Mouse (Mus musculus) lung, postnatal 36 days (tissue): ENCODE results near the gene Perm1.

ENCODE experiments used
- DNase-seq: peaks from one replicate; pipeline ENCODE4 v3.0.0; 2022; ENCODE audit warnings: mixed read lengths

Gene Perm1

GRCm38 (mm10) chr4:156200623-156201475 lies 14.8 kb upstream of the Perm1 start, which contains the start of gene Isg15:
TSS of gene Isg15 (minus strand) at chr4:156200818.
- peak; percentile 69 for DNase-seq

- no peak for DNase-seq
These were observed 13.2 kb upstream of the Perm1 start for GRCm38 (mm10) chr4:156202462-156202893.

DNA sequence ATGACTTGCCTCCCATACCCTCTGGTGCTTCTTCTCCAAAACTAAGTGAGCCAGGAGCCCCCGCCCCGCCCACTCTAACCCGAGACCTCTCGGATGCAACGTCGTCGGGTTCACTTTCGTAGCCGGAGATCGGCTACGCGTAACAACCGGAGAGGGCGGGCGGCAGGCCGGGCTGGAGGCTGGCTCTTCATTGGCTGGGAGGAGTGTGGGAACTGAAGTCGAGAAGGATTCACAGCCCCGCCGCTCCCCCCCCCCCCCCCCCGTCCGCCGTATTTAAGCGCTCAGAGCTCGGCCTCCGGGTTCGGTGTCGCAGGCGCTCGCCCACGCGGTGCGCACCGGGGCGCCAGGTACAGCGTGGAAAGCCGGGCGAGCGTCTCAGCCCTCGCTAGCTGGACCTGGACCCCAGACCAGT lies 12.7 kb upstream of the Perm1 start, which contains the start of gene AW011738:
AW011738 (plus strand) TSS at position 304 of the 412 bp plus-strand sequence.
- DNase-seq: peak; percentile 87

DNA sequence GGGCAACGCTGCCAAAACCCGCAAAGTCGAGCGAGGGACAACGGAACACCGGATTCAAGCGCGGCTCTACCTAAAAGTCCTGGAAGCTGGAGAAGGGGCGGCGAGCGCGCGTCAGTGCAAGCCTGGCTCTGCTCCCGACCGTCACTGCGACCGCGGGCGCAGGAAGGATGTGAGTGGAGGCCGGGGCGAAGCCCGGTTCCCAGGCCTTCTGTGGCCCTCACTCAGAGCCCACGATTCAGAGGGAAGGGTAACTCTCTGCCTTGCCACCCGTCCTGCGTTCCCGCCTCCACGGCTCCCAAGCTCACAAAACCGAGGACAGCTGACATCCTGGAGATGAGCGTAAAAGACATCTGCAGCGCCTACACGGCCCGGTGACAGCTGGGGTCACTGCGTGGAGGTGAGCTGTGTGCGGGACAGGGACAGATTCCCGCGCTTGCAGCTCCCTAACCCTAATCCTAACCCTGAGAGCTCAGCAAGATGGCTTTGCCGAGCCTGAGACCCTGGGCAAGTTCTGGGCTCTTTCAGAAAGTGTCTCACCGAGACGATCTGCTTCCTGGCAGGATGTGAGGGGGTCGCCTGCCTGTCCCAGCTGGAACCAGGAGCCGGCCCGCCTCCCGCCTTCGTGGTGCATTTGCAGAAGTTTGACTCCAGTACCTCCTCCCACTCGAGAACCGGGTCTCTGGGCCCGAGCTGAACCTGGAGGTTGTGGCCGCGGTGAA lies 12.1 kb upstream of the Perm1 start:
- DNase-seq: no peak

DNA sequence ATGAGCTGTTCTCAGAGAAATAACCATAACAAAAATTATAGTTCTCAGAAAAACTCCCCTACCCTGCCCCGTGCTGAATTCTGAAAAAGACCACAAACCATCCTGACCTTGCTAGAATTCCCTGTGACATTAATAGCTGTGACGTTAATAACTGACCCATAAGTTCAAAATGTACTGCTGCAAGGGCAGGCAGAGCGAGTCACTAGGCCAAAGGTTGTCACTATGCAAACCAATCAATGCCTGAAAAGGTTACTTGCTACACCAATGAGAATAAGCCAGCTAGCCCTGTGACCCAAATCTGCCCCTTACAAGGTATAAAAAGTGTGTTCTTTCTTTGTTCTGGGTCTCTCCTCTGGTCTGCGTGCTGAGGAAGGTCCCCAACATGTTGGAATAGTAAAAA lies 6.8 kb upstream of the Perm1 start:
- DNase-seq: no peak

DNA sequence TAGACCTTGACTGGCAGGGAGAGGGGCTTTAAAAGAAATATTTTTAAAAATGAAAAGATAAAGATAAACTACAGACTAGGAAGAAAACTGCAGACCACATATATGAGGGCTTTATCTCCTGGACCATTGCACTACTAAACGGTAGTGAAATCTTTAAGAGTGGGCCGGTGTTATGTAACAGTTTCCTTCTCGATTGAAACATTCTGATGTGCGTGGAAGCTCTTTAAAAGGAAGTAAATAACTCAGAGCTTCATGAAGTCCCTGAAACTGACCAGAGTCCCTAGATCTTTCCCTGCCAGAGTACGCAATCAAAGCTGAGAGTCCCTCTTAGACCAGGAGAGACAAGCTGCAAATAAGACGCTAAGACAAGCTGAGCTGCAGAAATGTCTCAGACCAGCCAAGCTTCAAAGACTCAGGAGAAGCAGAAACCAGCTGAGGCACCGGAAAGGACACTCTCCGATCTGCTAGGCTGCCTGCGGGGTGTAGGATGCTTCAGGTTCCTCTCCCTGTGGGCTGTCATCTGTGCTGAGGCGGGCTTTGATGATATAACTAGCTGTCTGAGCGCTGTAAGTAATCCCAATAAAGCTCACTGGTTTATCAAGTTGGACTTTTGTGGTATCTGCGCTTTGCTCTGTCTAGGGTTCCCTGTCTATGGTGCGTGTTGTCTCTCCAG lies 5.6 kb upstream of the Perm1 start:
- DNase-seq: no peak

DNA sequence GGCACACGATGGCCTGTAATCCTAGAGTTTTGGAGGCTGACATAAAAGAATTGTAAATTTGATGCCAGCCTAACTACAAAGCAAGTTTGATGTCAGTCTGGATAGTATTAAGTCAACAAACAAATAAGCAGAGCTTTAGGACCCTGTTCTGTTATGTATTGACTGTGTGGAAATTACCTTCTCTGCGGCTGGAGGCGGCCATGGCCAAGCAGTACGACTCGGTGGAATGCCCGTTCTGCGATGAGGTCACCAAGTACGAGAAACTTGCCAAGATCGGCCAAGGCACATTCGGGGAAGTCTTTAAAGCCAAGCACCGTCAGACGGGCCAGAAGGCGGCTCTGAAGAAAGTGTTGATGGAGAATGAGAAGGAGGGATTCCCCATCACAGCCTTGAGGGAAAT lies 2.5 kb upstream of the Perm1 start:
- no peak for DNase-seq

DNA sequence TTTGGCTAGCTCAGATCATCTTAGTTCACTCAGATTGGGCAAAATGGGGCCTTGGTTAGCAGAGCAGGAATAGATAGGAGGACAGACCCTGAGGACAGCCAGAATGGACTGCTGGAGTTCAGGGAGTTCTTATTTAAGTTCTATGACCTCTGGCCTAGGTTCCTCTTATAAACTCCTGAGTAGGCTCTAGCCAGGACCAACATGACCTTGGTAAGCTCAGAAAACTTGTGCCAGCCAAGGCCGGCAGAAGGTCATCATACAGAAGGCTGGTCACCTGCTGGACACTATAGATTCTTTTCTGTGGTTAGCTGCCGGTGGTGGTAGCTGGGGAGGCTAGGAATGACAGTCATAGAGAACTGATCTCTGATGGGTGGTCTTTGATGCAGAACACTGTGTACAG lies 528 bp downstream of the Perm1 start:
- DNase-seq: no peak

DNA sequence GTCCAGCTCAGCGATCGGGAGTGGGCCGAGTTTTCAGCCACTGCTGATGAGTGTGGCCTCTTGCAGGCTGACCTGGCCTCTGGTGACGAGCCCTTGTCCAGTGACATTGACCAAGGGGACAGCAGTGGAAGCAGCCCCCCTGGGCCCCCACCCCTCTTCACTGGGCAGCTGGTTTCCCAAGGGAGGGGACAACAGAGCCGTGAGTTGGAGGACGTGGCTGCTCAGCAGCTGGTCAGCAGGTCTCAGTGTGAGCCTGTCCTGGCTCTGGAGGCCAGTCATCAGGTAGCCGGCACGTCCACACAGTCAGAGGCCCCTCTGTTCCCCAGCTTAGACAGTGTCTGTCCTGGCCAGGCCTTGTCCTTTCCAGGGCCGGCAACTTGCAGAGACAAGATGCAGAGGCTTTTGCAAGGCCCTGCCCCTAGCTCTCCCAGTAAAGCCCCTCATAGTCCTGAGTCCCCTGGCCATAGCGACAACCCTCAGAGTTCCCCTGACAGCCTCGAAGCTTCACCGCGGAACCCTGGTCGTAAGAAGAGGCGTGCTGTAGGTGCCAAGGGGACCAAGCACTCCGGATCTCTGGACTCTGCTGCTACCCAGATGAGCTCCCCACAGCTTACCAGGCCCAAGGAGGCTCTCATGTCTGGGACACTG lies 1.5 kb downstream of the Perm1 start:
- no peak for DNase-seq

DNA sequence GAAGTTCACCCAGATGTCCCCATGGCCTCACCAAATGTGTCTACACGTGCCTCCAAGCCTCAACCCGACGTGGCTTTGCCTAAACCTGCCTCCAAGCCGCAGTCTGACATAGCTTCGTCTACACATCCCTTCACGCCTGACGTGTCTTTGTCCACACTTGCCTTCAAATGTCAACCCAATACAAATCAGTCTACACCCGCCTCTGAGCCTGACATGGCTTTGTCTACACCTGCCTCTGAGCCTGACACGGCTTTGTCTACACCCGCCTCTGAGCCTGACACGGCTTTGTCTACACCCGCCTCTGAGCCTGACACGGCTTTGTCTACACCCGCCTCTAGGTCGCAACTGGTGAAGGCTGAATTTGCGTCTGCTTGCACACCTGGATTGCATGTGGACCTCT lies 2.2 kb downstream of the Perm1 start:
- no peak for DNase-seq

- no peak for DNase-seq
These were observed 4.3 kb downstream of the Perm1 start for GRCm38 (mm10) chr4:156219936-156220335.

- no peak for DNase-seq
These were observed 8.6 kb downstream of the Perm1 start for GRCm38 (mm10) chr4:156224276-156224675.

DNA sequence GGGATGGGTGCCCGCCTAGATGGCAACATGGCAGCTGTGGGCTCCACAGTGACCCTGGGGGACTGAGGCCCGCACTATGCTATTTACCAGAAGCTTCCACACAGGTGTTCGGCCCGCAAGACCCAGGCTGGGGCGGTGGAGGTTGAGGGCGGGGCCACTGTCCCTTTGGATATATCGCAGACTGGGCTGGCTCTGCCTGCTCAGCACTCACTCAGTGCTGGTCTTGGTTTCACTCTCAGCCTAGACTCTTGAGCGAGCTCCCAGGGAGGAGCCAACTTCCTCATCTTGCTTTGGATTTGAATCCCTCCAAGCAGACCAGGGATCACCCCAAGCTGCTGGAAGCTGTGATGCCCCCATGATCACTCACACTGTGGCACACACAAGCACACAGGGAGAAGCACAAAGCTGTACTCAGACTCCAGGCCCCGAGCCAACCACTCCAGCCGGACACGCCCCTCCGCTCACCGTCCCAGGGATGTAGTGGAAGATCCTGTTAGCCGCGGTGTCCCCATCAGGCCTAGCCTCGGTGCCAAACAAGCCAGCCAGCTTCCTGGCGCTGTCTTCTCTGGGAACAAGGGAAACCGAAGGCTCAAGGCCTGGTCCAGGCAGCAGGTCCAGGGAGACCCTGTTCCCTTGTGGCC lies 12.2 kb downstream of the Perm1 start:
- DNase-seq: peak; percentile 76

DNA sequence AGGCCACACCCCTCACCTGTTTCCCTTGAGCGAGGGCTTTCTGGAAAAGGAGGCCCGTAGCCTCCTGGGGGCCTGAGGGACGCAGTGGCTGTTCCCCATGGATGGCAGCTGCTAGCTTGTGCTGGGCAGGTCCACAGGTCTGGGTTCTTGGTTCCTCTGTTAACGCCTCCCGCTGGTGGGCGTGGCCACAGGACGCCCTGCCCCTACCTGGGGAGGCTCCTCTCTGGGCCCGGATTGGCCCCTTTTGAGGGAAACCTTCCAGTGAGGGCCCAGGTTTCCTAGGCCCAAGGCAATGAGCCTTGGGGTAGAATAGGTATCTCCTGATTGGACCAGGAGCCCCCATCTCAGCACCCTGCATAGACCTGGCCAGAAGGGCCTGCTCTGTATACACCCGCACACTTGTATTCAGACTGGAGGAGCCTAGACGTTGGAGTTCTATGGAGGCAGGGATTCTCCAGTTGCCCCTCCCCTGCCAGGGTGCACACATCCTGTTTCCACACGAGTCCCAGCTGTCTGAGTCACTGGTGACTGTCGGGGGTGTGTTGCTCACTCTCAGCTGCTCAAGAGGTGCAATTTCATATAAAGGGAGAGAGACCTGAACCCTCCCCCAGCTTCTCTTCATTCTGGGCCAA lies 12.8 kb downstream of the Perm1 start:
- DNase-seq: peak; percentile 55

DNA sequence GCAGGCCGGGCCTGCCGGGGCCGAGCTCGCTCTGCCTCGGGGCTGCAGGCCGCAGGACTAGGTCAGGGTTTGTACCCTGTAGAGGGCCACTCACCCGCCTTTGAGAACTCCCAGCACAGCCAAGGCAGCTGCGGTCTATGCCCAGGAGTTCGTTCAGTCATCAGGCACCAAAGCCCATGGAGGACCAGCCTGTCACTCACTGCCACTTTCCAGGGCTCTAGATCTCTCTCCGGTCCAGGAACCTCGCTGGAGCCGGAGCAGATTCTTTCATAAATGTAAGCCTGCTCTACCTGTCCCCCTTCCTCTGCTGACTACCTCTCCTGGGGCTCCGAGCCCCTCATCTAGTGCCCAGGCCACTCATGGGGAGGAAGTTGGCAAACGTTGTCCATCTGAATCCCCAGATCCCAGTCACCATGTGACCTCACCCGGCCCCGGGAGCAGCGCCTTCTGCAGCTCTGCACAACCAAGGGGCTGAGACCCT lies 18.4 kb downstream of the Perm1 start:
- DNase-seq: no peak

- peak; percentile 78 for DNase-seq
These were observed 19.1 kb downstream of the Perm1 start, which contains the start of gene Plekhn1 for GRCm38 (mm10) chr4:156234701-156235213. TSS of gene Plekhn1 (minus strand) at chr4:156234857.

GRCm38 (mm10) chr4:156235360-156235770 lies 19.7 kb downstream of the Perm1 start:
- DNase-seq: peak; percentile 32

DNA sequence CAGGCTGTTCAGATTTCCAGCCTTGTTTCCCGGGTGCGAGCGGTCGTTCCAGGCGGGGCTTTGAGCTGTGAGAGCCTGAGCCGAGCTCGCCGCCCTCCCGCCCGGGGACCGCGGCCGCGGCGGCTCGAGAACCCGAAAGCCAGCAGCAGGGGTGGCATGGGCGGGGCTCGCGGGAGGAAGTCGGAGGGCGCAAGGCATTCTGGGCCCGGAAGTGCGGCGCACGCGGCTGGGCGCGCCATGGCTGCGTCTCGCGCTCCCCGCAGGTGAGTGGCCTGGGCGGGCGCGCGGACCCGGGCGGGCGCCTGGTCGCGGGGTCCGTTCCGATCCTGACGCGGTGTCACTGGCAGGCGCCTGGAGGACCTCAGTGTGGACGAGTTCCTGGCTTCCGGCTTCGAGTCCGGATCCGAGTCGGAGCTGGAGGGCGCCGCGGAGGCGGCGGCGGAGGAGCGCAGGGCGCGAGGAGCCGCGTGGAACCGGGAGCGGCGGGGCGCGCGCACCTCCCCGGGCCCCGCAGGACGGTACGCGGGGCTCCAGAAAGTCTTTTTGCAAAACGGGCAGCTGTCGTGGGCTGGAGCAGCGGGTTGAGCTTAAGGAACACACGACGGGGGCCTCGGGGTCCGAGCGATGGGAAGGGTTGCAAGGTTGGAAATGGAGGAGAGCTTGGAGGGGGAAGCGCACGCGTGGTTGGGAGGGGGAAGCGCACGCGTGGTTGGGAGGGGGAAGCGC lies 20.3 kb downstream of the Perm1 start, which contains the start of gene Noc2l:
Noc2l (plus strand) TSS at position 203 of the 726 bp plus-strand sequence.
- peak; percentile 94 for DNase-seq

DNA sequence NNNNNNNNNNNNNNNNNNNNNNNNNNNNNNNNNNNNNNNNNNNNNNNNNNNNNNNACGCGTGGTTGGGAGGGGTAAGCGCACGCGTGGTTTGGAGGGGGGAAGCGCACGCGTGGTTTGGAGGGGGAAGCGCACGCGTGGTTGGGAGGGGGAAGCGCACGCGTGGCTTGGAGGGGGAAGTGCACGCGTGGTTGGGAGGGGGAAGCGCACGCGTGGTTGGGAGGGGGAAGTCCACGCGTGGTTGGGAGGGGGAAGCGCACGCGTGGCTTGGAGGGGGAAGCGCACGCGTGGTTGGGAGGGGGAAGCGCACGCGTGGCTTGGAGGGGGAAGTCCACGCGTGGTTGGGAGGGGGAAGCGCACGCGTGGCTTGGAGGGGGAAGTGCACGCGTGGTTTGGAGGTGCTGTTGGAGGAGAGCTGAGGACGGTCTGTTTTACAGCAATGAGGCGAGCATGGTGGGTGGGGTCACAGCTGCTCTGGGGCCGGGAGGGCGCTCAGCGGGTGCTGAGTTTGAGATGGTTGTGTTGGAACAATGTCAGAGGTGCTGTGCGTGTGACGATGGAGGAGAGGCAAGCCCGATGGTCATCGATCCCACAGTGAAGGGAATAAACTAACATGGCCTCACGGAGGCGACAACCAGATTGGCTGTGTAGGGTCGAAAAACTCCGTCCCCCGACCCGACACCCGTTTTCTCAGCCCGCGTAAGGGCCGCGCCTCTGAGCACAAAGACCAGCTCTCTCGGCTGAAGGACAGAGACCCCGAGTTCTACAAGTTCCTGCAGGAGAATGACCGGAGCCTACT lies 21.2 kb downstream of the Perm1 start:
- no peak for DNase-seq

GRCm38 (mm10) chr4:156249567-156249966 lies 33.9 kb downstream of the Perm1 start:
- DNase-seq: no peak
